Mouse (Mus musculus) spleen, postnatal 4 days (tissue): ENCODE data around the gene Gmppb.

Experiments
- DNase-seq, 2 experiments: peaks; one replicate each; pipeline ENCODE4 v3.0.0; 2022; ENCODE audit warnings: low spot score in 2 of 2

The Gmppb gene

DNA sequence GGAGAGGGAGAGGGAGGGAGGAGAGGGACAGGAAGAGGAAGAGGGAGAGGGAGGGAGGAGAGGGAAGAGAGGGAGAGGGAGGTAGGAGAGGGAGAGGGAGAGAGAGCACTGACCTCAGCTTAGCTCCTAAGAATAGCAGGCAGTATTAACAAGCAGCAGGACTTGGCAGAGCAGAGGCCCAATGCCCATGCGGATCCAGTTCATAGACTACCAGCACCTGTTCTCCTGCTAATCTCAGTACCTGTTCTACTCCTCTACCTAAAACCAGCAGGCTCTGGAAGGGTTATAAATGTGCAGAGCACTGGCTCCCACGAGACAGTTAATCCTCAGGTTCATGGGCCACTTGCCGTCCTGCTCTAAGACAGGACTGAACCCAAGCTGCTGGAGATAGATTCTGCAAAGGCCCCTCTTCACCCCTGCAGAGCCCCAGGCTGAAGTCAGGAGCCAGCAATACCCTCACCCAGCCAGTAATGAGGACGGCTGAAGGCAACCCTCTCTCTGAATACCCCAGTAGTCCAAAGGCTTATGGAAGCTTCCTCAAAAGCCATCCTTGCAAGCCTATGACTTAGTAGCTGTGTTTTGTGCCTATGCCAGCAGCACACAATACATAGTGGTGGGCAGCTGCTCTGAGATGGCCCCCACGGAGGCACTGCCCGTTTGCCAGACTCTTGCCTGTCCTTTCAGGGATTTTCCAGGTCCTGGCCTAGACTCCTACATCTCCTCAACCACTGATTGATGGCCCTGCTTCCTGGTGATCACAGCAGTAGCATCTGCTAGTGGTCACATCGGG lies 24.3 kb downstream of the Gmppb start:
- no peak for DNase-seq

DNA sequence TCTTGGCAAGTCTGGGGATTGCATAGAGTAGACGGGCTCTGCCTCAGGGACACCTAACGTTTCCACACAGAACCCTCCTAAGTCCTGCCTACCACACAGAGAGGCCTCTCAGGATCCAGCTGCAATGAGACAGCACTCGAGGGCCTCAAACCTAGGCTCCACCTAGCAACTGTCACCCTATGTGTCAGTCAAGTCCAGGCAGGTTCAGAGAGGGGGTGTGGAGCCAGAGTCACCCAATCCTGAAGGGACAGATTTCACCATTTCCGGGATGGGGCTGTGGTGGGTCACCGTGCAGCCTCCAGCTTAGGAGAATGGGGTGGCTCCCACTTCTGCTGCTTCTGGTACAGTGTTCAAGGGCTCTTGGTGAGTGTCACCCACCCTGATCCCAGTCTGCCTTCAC lies 31.1 kb downstream of the Gmppb start, which contains the start of gene Mst1:
TSS of gene Mst1 (plus strand) at position 269 of the 400 bp plus-strand sequence.
- DNase-seq, result peak; percentile 75 to 80

GRCm38 (mm10) chr9:108082549-108082948 lies 33.5 kb downstream of the Gmppb start:
- DNase-seq, result peak in 1 of 2 experiments; percentile 58

DNA sequence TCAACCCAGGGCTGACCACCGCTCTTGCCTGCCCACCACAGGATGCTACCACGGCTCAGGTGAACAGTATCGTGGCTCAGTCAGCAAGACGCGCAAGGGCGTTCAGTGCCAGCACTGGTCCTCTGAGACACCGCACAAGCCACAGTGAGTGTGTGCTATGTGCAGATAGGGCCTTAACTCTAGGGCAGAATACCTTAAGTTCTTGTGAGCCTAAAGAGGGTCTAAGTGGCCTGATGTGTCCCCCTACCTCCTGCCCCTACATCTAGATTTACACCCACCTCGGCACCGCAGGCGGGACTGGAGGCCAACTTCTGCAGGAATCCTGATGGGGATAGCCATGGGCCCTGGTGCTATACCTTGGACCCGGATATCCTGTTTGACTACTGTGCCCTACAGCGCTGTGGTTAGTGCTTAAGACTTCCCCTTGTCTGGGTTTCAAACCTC lies 34.0 kb downstream of the Gmppb start, which contains the start of gene Rnf123:
TSS of gene Rnf123 (minus strand) at position 359 of the 444 bp plus-strand sequence.
- DNase-seq, result no peak

DNA sequence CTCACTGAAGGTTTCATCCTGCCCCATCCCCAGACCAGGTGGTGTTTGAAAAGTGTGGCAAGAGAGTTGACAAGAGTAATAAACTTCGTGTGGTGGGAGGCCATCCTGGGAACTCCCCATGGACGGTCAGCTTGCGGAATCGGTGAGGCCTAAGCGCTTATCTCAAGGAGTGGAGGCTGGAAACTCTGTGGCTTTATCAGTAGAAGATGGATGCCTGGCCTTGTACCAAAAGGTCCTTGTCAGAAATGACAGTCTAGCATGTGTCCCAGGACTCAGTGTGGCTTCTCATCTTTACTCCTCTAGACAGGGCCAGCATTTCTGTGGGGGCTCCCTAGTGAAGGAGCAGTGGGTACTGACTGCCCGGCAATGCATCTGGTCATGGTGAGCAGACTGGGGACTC lies 34.5 kb downstream of the Gmppb start:
- DNase-seq, result peak in 1 of 2 experiments; percentile 51

DNA sequence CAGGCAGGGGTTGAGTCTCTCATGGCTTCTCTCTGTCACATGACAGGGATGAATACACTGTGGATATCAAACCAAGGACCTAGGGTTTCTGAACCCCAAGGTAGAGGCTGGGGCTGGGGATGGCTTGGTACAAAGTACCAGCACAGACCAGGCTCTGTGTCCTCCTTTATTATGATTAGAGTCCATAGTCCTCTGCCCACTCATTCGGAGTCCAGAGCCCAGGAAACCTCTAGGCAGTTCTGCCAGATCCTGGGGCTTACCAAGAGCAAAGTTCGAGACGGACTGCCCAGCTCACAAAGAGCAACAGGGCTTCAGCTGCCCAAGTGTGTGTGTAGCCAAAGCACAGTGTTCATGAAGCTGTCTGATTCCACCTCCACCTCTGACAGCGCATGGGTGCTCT lies 36.2 kb downstream of the Gmppb start:
- DNase-seq, result no peak

DNA sequence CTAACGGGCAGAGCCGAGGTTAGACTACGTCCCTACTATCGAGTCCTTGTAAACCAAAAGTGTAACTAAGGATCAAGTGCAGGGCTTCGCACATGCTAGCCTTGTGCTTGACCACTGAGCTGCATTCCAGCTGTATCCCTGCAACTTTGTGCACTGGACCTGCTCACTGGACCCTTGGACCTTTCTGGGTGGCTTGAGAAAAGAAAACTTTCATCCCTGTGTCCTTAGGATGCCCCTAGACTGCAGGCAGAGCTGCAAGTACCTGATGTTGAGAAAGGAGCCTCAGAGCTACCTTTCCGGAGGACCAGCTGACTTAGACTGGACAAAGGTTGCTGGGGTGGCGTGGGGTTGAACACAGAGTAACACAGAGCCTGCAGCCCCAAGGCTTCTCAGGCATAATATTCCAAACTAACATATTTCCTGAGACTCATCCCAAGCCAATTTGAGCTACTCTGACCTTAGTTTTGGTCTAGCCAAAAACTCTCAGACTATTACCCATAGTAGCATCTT lies 41.6 kb downstream of the Gmppb start:
- no peak for DNase-seq

DNA sequence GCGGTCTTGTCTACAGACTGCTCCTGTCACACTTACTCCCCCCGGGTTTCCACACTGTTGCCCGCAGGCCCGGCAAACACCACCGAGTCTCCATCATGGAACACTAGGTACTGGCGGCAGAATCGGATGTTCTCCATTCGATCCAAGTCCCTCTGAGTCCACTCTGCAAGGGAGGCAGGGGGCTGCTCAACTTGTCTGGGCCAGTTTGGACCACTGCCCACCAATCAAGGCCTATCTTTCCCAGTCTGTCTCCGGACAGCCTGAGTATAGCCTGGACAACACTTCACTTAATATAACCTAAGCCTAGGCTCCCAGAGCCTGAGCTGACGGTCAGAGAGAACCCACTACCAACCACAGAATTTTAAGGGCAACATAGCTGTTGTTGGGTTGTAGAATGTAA lies 44.5 kb downstream of the Gmppb start:
- DNase-seq, result no peak

DNA sequence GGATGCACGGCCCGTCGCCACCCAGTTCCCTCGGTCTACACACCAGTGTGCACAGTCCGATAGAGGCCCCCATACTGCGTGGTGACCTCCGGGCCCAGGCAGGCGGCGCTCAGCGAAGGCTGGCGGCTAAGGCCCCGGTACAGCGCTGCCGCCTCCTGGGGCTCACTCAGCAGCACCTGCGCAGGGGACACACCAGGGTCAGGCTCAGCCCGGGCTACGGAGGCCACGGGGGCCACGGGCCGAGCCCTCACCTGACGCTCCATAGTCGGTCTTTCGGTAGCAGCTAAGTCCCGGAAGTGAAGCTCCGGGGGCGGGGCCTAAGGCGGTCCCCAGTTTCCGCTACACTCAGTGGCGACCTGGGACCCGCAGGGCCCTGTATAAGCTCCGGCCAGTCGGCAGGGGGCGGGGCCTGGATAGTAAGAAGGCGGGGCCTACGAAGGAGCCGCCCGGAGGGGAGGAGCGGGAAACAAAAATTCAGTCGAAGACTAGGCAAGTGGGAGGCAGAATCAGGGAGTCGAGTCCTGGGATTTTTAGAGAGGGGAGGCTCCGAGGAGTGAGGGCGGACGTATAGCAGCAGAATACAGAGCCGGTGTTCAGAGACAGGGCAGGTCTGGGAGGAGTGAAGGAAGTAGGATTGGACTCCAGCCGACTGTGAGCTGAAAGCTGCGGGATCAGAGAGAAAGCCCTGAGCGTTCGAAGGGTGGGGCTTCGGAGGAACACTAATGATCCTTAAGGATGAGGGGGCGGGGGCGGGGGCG lies 45.3 kb downstream of the Gmppb start, which contains the start of gene Apeh:
TSS of gene Apeh (minus strand) at position 423 of the 758 bp plus-strand sequence.
- DNase-seq, result peak; percentile 99

GRCm38 (mm10) chr9:108094998-108095411 lies 46.0 kb downstream of the Gmppb start:
- peak; percentile 90 to 91 for DNase-seq

GRCm38 (mm10) chr9:108095518-108095917 lies 46.5 kb downstream of the Gmppb start:
- DNase-seq, result peak; percentile 77 to 89

DNA sequence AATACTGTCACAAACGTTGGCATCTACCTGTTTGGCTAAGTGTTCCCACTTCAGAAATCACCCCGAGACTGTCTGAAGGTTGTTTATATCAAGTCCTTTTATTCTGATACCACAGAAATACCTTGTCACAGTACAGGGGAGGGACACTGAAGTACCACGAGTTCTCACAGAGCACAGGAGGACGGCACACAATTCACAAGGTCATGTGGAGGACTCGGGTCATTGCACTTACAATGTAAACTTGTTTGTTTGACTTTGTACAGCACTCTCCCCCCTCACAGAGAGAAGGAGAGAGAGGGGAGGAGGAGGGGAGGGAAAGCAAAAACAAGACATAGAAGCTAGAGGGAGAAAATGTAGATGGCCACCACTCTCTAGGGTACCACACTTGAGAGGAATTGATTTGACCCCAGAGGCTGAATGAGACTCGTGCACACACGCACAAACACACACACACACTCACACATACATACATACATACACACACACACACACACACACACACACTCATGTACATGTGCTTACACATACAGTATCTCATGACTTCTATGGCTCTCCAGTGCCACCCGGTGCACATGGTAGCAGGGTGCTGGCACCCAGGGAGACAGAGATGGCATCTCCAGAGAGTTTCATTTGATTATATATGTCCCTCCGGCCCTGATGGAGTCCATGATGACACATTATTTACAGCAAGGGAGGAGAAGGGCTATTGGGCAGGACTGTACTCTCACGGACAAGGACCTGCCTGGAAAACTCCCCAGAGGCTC lies 47.1 kb downstream of the Gmppb start:
- DNase-seq, result no peak

- no peak for DNase-seq
Measured at GRCm38 (mm10) chr9:108099619-108100018, 50.6 kb downstream of the Gmppb start.
